Mouse (Mus musculus) liver, embryonic 11.5 days (tissue): ENCODE results near the gene Kng2. TPM values are rescaled to one million over a fixed set of nuclear protein-coding genes. Genes with fewer than 3 reads are reported as not detected.
"Not testable (repeated sequence)": the region's sequence is repeated elsewhere in the genome, so short reads cannot be mapped to it uniquely, and the experiment has no call there.

Source experiments
- ATAC-seq: fragments of 200-750 bp; cut with Nextera tagmentation; replicated peaks from 2 replicates; pipeline ENCODE4 v1.8.0; 2017; ENCODE audit warnings: moderate number of reproducible peaks, mild to moderate bottlenecking, moderate TSS enrichment, moderate library complexity; ENCODE audit not compliant: low FRiP score
- DNase-seq: peaks from one replicate; pipeline ENCODE4 v3.0.0-alpha.2; 2017; ENCODE audit warnings: low spot score
- H3K27ac ChIP-seq: fragments of 300-500 bp; sonication (generic); 2 replicates; pipeline ENCODE4 v1.5.1; 2014; ENCODE audit warnings: mild to moderate bottlenecking, low read depth, low read length, control low read depth
- H3K27me3 ChIP-seq: fragments of 300-500 bp; sonication (generic); replicated peaks from 2 replicates; pipeline ENCODE4 v1.6.1; 2014; ENCODE audit warnings: low read length, mixed read lengths; ENCODE audit not compliant: control insufficient read depth, insufficient read depth
- H3K36me3 ChIP-seq: fragments of 300-500 bp; sonication (generic); 2 replicates; pipeline ENCODE4 v1.6.1; 2014; ENCODE audit warnings: mild to moderate bottlenecking, low read length, moderate library complexity, mixed read lengths; ENCODE audit not compliant: control insufficient read depth, insufficient read depth
- H3K4me1 ChIP-seq: fragments of 300-500 bp; sonication (generic); replicated peaks from 2 replicates; pipeline ENCODE4 v1.6.1; 2014; ENCODE audit warnings: low read length, mixed read lengths; ENCODE audit not compliant: control insufficient read depth, insufficient read depth
- H3K4me2 ChIP-seq: fragments of 300-500 bp; sonication (generic); 2 replicates; pipeline ENCODE4 v1.6.1; 2014; ENCODE audit warnings: mild to moderate bottlenecking, control low read depth, moderate library complexity
- H3K4me3 ChIP-seq: fragments of 300-500 bp; sonication (generic); 2 replicates; pipeline ENCODE4 v1.5.1; 2014; ENCODE audit warnings: low read depth, low read length, control low read depth
- H3K9ac ChIP-seq: fragments of 300-500 bp; sonication (generic); 2 replicates; pipeline ENCODE4 v1.6.1; 2014; ENCODE audit warnings: low read depth, low read length, control low read depth
- H3K9me3 ChIP-seq: fragments of 300-500 bp; sonication (generic); 2 replicates; pipeline ENCODE4 v1.6.1; 2016; ENCODE audit warnings: low read length, inconsistent platforms, mixed read lengths; ENCODE audit not compliant: control insufficient read depth
- WGBS: fragments of 180-500 bp; shearing (Covaris S2); extraction: QIAGEN DNeasy Blood & Tissue Kit; methylation state at CpG from one replicate; pipeline ENCODE4 v1.1.7; 2014; 5-methylcytosine and 5-hydroxymethylcytosine counted together
- polyA plus RNA-seq: library from polyadenylated mRNA; unstranded; fragments of >200 nt; fragmentation: Nextera tagmentation; extraction: Ambion mirVana; gene quantifications from 2 replicates; pipeline ENCODE4 v1.2.1, GENCODE M21; 2014

Gene Kng2
- polyA plus RNA-seq, 1 experiment from 2014 or later, result 0.34 TPM

GRCm38 (mm10) chr16:22947371-22947770 is 81.9 kb downstream of the Kng2 start:
- no peak for ATAC-seq
- Histone ChIP-seq H3K4me2 (no peak overlapping the region), H3K9ac (no peak overlapping the region), H3K27me3 (no peaks in the 10 kb centered on the region), H3K9me3 (no peaks in the 10 kb centered on the region), H3K27ac (no peak overlapping the region), H3K4me1 (no peaks in the 10 kb centered on the region), H3K4me3 (no peak overlapping the region), H3K36me3 (no peaks in the 10 kb centered on the region)
- WGBS, result 80% methylated on average over 2 of the region's 2 CpGs
- DNase-seq, result no peak

- ATAC-seq, H3K27ac ChIP-seq, H3K4me3 ChIP-seq, H3K9ac ChIP-seq, H3K4me1 ChIP-seq, H3K36me3 ChIP-seq, H3K4me2 ChIP-seq, DNase-seq, H3K9me3 ChIP-seq, H3K27me3 ChIP-seq: not testable (repeated sequence)
Measured at GRCm38 (mm10) chr16:22941825-22942476, 87.3 kb downstream of the Kng2 start.

- no peaks in the 10 kb centered on the region for H3K36me3 ChIP-seq
- H3K4me2 ChIP-seq, result no peak overlapping the region
- H3K9me3 ChIP-seq, result no peaks in the 10 kb centered on the region
- 79% methylated on average over 8 of the region's 8 CpGs for WGBS
- no peak overlapping the region for H3K9ac ChIP-seq
- ATAC-seq (no peak), DNase-seq (no peak)
- no peak overlapping the region for H3K27ac ChIP-seq
- no peaks in the 10 kb centered on the region for H3K27me3 ChIP-seq
- no peak overlapping the region for H3K4me3 ChIP-seq
- H3K4me1 ChIP-seq, result no peaks in the 10 kb centered on the region
Measured at GRCm38 (mm10) chr16:22939120-22939695, 90.1 kb downstream of the Kng2 start.

- H3K27ac ChIP-seq, result no peak overlapping the region
- H3K4me1 ChIP-seq, result no peaks in the 10 kb centered on the region
- WGBS, result 73% methylated on average over 2 of the region's 2 CpGs
- no peak overlapping the region for H3K9ac ChIP-seq
- no peaks in the 10 kb centered on the region for H3K36me3 ChIP-seq
- DNase-seq (no peak), ATAC-seq (no peak)
- H3K9me3 ChIP-seq, result no peaks in the 10 kb centered on the region
- H3K27me3 ChIP-seq, result no peaks in the 10 kb centered on the region
- H3K4me3 ChIP-seq, result no peak overlapping the region
- H3K4me2 ChIP-seq, result no peak overlapping the region
Measured at GRCm38 (mm10) chr16:22938541-22938940, 90.7 kb downstream of the Kng2 start.

GRCm38 (mm10) chr16:22937631-22938030 is 91.7 kb downstream of the Kng2 start:
- ATAC-seq (no peak), DNase-seq (no peak)
- Histone ChIP-seq H3K9ac (no peak overlapping the region), H3K27me3 (no peaks in the 10 kb centered on the region), H3K9me3 (no peaks in the 10 kb centered on the region), H3K27ac (no peak overlapping the region), H3K4me2 (no peak overlapping the region), H3K4me1 (no peaks in the 10 kb centered on the region), H3K36me3 (no peaks in the 10 kb centered on the region), H3K4me3 (no peak overlapping the region)
- WGBS, result 85% methylated on average over 12 of the region's 12 CpGs

Other genes starting within 250 kb of the Kng2 start
- gene Crygs, start 217.9 kb downstream of the Kng2 start, polyA plus RNA-seq, result not detected in 2 replicates
- 44.8 and 47.3 TPM in 2 replicates for gene Tbccd1, start 171.8 kb downstream of the Kng2 start, polyA plus RNA-seq
- gene Dnajb11, start 171.6 kb downstream of the Kng2 start, polyA plus RNA-seq, result 125 and 131 TPM in 2 replicates
- gene Ahsg, start 138.2 kb downstream of the Kng2 start, polyA plus RNA-seq, result 79.0 and 82.8 TPM in 2 replicates
- 0.22 and 0.69 TPM in 2 replicates for gene Fetub, start 111.1 kb downstream of the Kng2 start, polyA plus RNA-seq
- gene Hrg, start 78.4 kb downstream of the Kng2 start, polyA plus RNA-seq, result 0.22 TPM in 1 of 2 replicates, not detected in the other
- 87.0 and 97.8 TPM in 2 replicates for gene Kng1, start 28.4 kb upstream of the Kng2 start, polyA plus RNA-seq
- gene Eif4a2, start 78.0 kb upstream of the Kng2 start, polyA plus RNA-seq, result 189 and 200 TPM in 2 replicates
- 204 and 227 TPM in 2 replicates for gene Rfc4, start 98.3 kb upstream of the Kng2 start, polyA plus RNA-seq
- gene Adipoq, start 117.1 kb upstream of the Kng2 start, polyA plus RNA-seq, result not detected in 2 replicates
- 16.1 and 18.7 TPM in 2 replicates for gene St6gal1, start 195.3 kb upstream of the Kng2 start, polyA plus RNA-seq